Mouse (Mus musculus) heart, embryonic 11.5 days (tissue): ENCODE results near the gene Hfe. TPM values are rescaled to one million over a fixed set of nuclear protein-coding genes. Genes with fewer than 3 reads are reported as not detected.
"Not testable (repeated sequence)": the region's sequence is repeated elsewhere in the genome, so short reads cannot be mapped to it uniquely, and the experiment has no call there.

Source experiments
- ATAC-seq: fragments of 200-750 bp; cut with Nextera tagmentation; replicated peaks from 2 replicates; pipeline ENCODE4 v1.8.0; 2017; ENCODE audit warnings: moderate library complexity; ENCODE audit not compliant: insufficient number of reproducible peaks, low FRiP score, low TSS enrichment
- H3K27ac ChIP-seq: fragments of 300-500 bp; sonication (generic); 2 replicates; pipeline ENCODE4 v1.5.1; 2014; ENCODE audit warnings: mild to moderate bottlenecking, low read depth, low read length
- H3K27me3 ChIP-seq: fragments of 300-500 bp; sonication (generic); 2 replicates; pipeline ENCODE4 v1.6.1; 2014; ENCODE audit warnings: mild to moderate bottlenecking, low read length, mixed read lengths; ENCODE audit not compliant: control insufficient read depth, insufficient read depth
- H3K36me3 ChIP-seq: fragments of 300-500 bp; sonication (generic); 2 replicates; pipeline ENCODE4 v1.6.1; 2014; ENCODE audit warnings: mild to moderate bottlenecking, low read length, moderate library complexity, mixed read lengths; ENCODE audit not compliant: control insufficient read depth, insufficient read depth
- H3K4me1 ChIP-seq: fragments of 300-500 bp; sonication (generic); 2 replicates; pipeline ENCODE4 v1.6.1; 2014; ENCODE audit warnings: low read length; ENCODE audit not compliant: control insufficient read depth, insufficient read depth
- H3K4me2 ChIP-seq: fragments of 300-500 bp; sonication (generic); 2 replicates; pipeline ENCODE4 v1.6.1; 2014; ENCODE audit warnings: mild to moderate bottlenecking, moderate library complexity
- H3K4me3 ChIP-seq: fragments of 300-500 bp; sonication (generic); 2 replicates; pipeline ENCODE4 v1.5.1; 2014; ENCODE audit warnings: low read depth, low read length
- H3K9ac ChIP-seq: fragments of 300-500 bp; sonication (generic); 2 replicates; pipeline ENCODE4 v1.6.1; 2014; ENCODE audit warnings: mild to moderate bottlenecking, low read depth, low read length, moderate library complexity
- H3K9me3 ChIP-seq: fragments of 300-500 bp; sonication (generic); replicated peaks from 2 replicates; pipeline ENCODE4 v1.6.1; 2016; ENCODE audit warnings: low read length; ENCODE audit not compliant: control insufficient read depth
- WGBS: fragments of 180-500 bp; shearing (Covaris S2); extraction: QIAGEN DNeasy Blood & Tissue Kit; methylation state at CpG from one replicate; pipeline ENCODE4 v1.1.7; 2014; ENCODE audit not compliant: insufficient replicate concordance; 5-methylcytosine and 5-hydroxymethylcytosine counted together
- polyA plus RNA-seq: library from polyadenylated mRNA; unstranded; fragments of >200 nt; fragmentation: Nextera tagmentation; extraction: Ambion mirVana; gene quantifications from 2 replicates; pipeline ENCODE4 v1.2.1, GENCODE M21; 2014

The Hfe gene
- polyA plus RNA-seq, 1 experiment from 2014 or later, result 8.2 TPM

DNA sequence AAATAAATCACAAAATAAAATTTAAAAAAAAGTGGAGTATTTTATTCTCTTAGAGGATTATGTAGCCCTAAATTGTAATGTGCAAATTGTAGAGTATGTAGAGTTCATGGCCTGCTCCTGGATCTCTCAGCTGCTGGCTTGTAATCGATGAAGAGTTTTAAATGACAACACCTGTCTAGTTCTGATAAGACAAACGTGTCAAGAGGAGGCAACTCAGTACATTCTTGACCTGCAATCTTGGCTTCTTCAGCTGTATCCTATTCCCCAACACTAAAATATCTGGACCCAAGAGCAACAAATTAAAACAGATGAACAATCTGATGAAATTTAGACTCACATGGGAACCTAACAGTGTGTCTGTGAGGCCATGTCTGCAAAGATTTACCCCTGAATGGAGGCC is 21.2 kb downstream of the Hfe start:
- no peaks in the 10 kb centered on the region for H3K27me3 ChIP-seq
- ATAC-seq, result no peak
- WGBS, result 49% methylated on average over 2 of the region's 2 CpGs
- no peak overlapping the region for H3K4me3 ChIP-seq
- H3K4me2 ChIP-seq, result no peak overlapping the region
- no peak overlapping the region for H3K9ac ChIP-seq
- no peaks in the 10 kb centered on the region for H3K36me3 ChIP-seq
- no peak overlapping the region for H3K27ac ChIP-seq
- H3K4me1 ChIP-seq, result 0 out of 2 replicates have a peak, but pooled peaks cover 3% of the 10 kb centered on the region
- no peaks in the 10 kb centered on the region for H3K9me3 ChIP-seq

- no peak overlapping the region for H3K4me2 ChIP-seq
- H3K9me3 ChIP-seq, result no peaks in the 10 kb centered on the region
- H3K4me1 ChIP-seq, result 0 out of 2 replicates have a peak, but pooled peaks cover 3% of the 10 kb centered on the region
- no peak overlapping the region for H3K9ac ChIP-seq
- no peaks in the 10 kb centered on the region for H3K27me3 ChIP-seq
- H3K4me3 ChIP-seq, result no peak overlapping the region
- 94% methylated on average over 2 of the region's 2 CpGs for WGBS
- no peaks in the 10 kb centered on the region for H3K36me3 ChIP-seq
- no peak overlapping the region for H3K27ac ChIP-seq
- no peak for ATAC-seq
Measured at GRCm38 (mm10) chr13:23688956-23689355, 21.7 kb downstream of the Hfe start.

DNA sequence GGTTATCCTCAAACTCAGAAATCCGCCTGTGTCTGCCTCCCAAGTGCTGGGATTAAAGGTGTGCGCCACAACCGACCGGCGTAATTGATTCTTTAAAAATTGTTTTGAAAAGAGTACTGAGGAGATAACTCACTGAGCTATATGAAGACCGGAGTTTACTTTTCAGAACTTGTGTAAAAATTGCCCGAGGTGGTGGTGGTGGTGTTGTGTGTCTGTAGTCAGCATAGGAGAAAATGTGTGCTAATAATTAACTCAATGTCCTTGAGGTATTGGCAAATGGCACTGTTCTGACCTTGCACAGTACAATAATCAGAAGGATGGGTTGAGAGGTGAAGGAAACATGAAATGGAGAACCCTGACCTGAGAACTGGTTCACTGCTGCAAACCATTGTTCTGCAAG is 22.7 kb downstream of the Hfe start:
- Histone ChIP-seq H3K4me2 (no peak overlapping the region), H3K36me3 (no peaks in the 10 kb centered on the region), H3K27me3 (no peaks in the 10 kb centered on the region), H3K27ac (no peak overlapping the region), H3K9ac (no peak overlapping the region), H3K4me1 (0 out of 2 replicates have a peak, but pooled peaks cover 4% of the 10 kb centered on the region), H3K9me3 (no peaks in the 10 kb centered on the region), H3K4me3 (no peak overlapping the region)
- 88% methylated on average over 7 of the region's 7 CpGs for WGBS
- ATAC-seq, result no peak

DNA sequence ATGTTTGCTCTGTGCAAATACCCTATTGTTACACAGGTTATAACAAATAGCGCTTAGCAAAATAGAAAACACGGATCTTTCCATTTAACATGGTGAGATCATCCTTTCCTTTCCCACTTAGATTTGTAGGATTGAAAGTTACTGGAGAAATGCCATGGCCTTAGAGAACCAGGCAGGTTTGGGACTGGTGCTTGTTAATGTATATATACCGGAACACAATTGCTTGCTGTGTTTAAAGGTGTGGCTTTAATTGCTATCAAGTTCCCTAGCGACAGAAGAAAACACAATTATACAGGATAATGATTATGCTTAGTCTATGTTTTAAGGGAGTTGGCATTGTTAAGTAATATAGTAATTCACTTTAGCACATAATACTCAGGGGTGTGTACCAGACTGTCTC is 23.5 kb downstream of the Hfe start:
- Histone ChIP-seq H3K9ac (no peak overlapping the region), H3K27me3 (no peaks in the 10 kb centered on the region), H3K27ac (no peak overlapping the region), H3K36me3 (no peaks in the 10 kb centered on the region), H3K4me3 (no peak overlapping the region), H3K4me1 (0 out of 2 replicates have a peak, but pooled peaks cover 8% of the 10 kb centered on the region), H3K4me2 (no peak overlapping the region), H3K9me3 (no peaks in the 10 kb centered on the region)
- 89% methylated on average over 4 of the region's 4 CpGs for WGBS
- no peak for ATAC-seq

GRCm38 (mm10) chr13:23685966-23686365 is 24.7 kb downstream of the Hfe start:
- peak overlapping the region; percentile 97 for H3K27ac ChIP-seq
- peak overlapping the region; percentile 68 for H3K9ac ChIP-seq
- peak overlapping the region; percentile 49 for H3K4me3 ChIP-seq
- H3K4me2 ChIP-seq, result peak overlapping the region; percentile 70
- H3K4me1 ChIP-seq, result 0 out of 2 replicates have a peak, but pooled peaks cover 8% of the 10 kb centered on the region
- H3K9me3 ChIP-seq, result no peaks in the 10 kb centered on the region
- H3K36me3 ChIP-seq, result no peaks in the 10 kb centered on the region
- H3K27me3 ChIP-seq, result no peaks in the 10 kb centered on the region
- WGBS, result 66% methylated on average over 4 of the region's 4 CpGs
- ATAC-seq, result no peak

- peak overlapping the region; percentile 97 for H3K27ac ChIP-seq
- no peaks in the 10 kb centered on the region for H3K27me3 ChIP-seq
- H3K4me3 ChIP-seq, result peak overlapping the region; percentile 49
- WGBS, result 15% methylated on average over 15 of the region's 15 CpGs
- peak overlapping the region; percentile 70 for H3K4me2 ChIP-seq
- no peak for ATAC-seq
- H3K36me3 ChIP-seq, result no peaks in the 10 kb centered on the region
- peak overlapping the region; percentile 68 for H3K9ac ChIP-seq
- H3K9me3 ChIP-seq, result no peaks in the 10 kb centered on the region
- H3K4me1 ChIP-seq, result 0 out of 2 replicates have a peak, but pooled peaks cover 8% of the 10 kb centered on the region
Measured at GRCm38 (mm10) chr13:23685121-23685861, 25.4 kb downstream of the Hfe start.

DNA sequence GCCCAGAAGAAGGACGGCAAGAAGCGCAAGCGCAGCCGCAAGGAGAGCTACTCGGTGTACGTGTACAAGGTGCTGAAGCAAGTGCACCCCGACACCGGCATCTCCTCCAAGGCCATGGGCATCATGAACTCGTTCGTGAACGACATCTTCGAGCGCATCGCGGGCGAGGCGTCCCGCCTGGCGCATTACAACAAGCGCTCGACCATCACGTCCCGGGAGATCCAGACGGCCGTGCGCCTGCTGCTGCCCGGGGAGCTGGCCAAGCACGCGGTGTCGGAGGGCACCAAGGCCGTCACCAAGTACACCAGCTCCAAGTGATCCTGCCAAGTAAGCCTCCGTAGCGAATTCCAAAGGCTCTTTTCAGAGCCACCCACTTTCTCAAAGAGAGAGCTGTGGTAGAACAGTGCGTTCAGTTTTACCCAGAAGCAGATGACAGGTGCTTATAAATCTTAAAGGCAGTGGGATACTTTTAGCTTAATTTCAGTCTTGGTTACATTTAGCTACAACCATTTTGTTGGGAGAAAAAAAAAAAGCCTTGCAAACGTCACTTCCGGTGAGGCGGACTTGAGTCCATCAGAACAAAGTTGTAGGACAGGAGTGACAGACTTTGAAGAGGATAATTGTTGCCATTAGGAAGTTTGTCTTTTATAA is 26.2 kb downstream of the Hfe start:
- WGBS, result under 1% methylated on average over 11 of the region's 37 CpGs
- peak overlapping the region; percentile 70 for H3K4me2 ChIP-seq
- ATAC-seq, H3K4me1 ChIP-seq, H3K36me3 ChIP-seq, H3K9me3 ChIP-seq, H3K27me3 ChIP-seq: not testable (repeated sequence)
- H3K27ac ChIP-seq, result peak overlapping the region; percentile 97
- peak overlapping the region; percentile 49 for H3K4me3 ChIP-seq
- peak overlapping the region; percentile 76 for H3K9ac ChIP-seq

DNA sequence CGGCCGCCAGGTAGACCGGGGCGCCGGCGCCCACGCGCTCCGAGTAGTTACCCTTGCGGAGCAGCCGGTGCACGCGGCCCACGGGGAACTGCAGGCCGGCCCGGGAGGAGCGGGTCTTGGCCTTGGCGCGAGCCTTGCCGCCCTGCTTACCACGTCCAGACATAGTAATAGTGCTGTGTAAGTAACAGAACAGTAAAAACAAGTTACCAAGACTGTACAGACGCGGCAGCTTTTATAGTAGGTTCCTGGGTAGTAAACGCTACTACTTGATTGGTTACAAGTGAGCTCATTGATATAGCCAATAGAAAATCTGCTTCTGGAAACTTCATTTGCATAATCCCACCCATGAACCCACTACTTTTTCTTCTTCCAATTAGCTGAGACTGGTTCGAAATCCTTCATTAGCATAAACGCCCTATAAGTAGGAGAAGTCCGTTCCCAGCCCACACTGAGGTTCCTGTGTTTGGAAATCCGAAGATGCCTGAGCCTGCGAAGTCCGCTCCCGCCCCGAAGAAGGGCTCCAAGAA is 26.8 kb downstream of the Hfe start, which contains the start of the genes Hist1h2ac and Hist1h2bc:
TSS of gene Hist1h2ac (minus strand) at position 194 of the 527 bp plus-strand sequence.
TSS of gene Hist1h2bc (plus strand) at position 445 of the 527 bp plus-strand sequence.
- Histone ChIP-seq H3K36me3 (no peaks in the 10 kb centered on the region), H3K9me3 (no peaks in the 10 kb centered on the region), H3K4me1 (0 out of 2 replicates have a peak, but pooled peaks cover 8% of the 10 kb centered on the region), H3K27ac (peak within 1 kb of the TSS; percentile 97), H3K9ac (peak within 1 kb of the TSS; percentile 76), H3K4me2 (peak within 1 kb of the TSS; percentile 70), H3K27me3 (no peaks in the 10 kb centered on the region), H3K4me3 (peak within 1 kb of the TSS; percentile 49)
- under 1% methylated on average over 32 of the region's 32 CpGs for WGBS
- peak; percentile 97 for ATAC-seq
